Mouse (Mus musculus) layer of hippocampus, adult 8-10 months (tissue): Measurements from ENCODE around the gene Dlx5. TPM values are rescaled to one million over a fixed set of nuclear protein-coding genes. Genes with fewer than 3 reads are reported as not detected.

Experiments
- total RNA-seq, 4 experiments: library from RNA; stranded (reverse); gene quantifications; 2 replicates each; pipeline ENCODE4 v1.2.4; 2022

Dlx5 gene
- total RNA-seq, 4 experiments from 2014 or later = 3.8 to 6.0 (median 4.7) TPM

Other genes with a start within 250 kb of the Dlx5 start
- 1 to 10 TPM; 5.4 to 8.7 (median 6.5) TPM for gene Dlx6, start 18.8 kb downstream of the Dlx5 start, total RNA-seq
- 1 to 10 TPM; 6.0 to 7.3 (median 6.7) TPM for gene Sdhaf3, start 73.9 kb upstream of the Dlx5 start, total RNA-seq